Comparison of ENCODE assay signal across 6 mouse cellular contexts in the genomic region with DNA sequence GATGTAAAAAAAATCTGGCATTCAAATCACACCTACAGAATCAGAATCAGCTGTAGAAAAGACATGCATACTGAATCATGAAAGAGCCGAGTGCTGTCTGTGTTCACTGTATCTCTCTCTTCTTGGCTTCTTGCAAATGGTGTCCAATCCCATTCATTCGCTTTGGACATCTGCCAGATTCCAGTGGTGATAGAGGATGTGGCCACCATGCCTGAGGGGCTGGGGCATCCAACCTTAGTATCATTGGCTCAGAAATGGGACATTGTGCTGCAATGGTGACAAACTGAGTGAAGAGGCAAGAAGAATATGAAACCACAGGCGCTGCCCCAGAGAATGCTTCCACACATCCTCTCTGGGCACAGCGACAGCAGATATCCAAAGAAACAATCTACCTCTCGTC.
"Had no signal": no experiment of that assay in that cellular context is flagged by ENCODE, and none has a peak within 500 bp of the region (broad histone marks: within the 10 kb centered on the region; RNA-seq: fewer than 3 reads in every experiment).

No protein-coding gene starts in this region.

- DNase-seq: kidney, adult 2 months; kidney, postnatal 14 days; lung, postnatal 14 days; right cerebral cortex, adult 18-20 months; right cerebral cortex, postnatal 25 days; thymus, postnatal 4 days had no signal
